Mouse (Mus musculus) intestine, embryonic 15.5 days (tissue): Measurements from ENCODE around the gene Agap1. TPM values are rescaled to one million over a fixed set of nuclear protein-coding genes. Genes with fewer than 3 reads are reported as not detected.

Experiments
- ATAC-seq: fragments of 200-750 bp; cut with Nextera tagmentation; 2 replicates; pipeline ENCODE4 v1.8.0; 2017; ENCODE audit warnings: moderate TSS enrichment, moderate library complexity
- H3K27ac ChIP-seq: fragments of 300-500 bp; sonication (generic); 2 replicates; pipeline ENCODE4 v1.5.1; 2015; ENCODE audit warnings: mild to moderate bottlenecking, inconsistent platforms
- H3K27me3 ChIP-seq: fragments of 300-500 bp; sonication (generic); replicated peaks from 2 replicates; pipeline ENCODE4 v1.6.1; 2015; ENCODE audit warnings: inconsistent platforms
- H3K36me3 ChIP-seq: fragments of 300-500 bp; sonication (generic); 2 replicates; pipeline ENCODE4 v1.6.1; 2015; ENCODE audit warnings: inconsistent platforms
- H3K4me1 ChIP-seq: fragments of 300-500 bp; sonication (generic); replicated peaks from 2 replicates; pipeline ENCODE4 v1.6.1; 2015; ENCODE audit warnings: inconsistent platforms
- H3K4me2 ChIP-seq: fragments of 300-500 bp; sonication (generic); replicated peaks from 2 replicates; pipeline ENCODE4 v1.6.1; 2015; ENCODE audit warnings: mild to moderate bottlenecking, inconsistent platforms
- H3K4me3 ChIP-seq: fragments of 300-500 bp; sonication (generic); replicated peaks from 2 replicates; pipeline ENCODE4 v1.5.1; 2015; ENCODE audit warnings: inconsistent platforms
- H3K9ac ChIP-seq: fragments of 300-500 bp; sonication (generic); 2 replicates; pipeline ENCODE4 v1.6.1; 2015; ENCODE audit warnings: inconsistent platforms
- H3K9me3 ChIP-seq: fragments of 300-500 bp; sonication (generic); 2 replicates; pipeline ENCODE4 v1.6.1; 2016; ENCODE audit warnings: inconsistent platforms
- WGBS: fragments of 180-500 bp; shearing (Covaris S2); methylation state at CpG from one replicate; pipeline ENCODE4 v1.1.7; 2015; 5-methylcytosine and 5-hydroxymethylcytosine counted together
- polyA plus RNA-seq: library from polyadenylated mRNA; unstranded; fragments of >200 nt; fragmentation: Nextera tagmentation; extraction: Ambion mirVana; gene quantifications from 2 replicates; pipeline ENCODE4 v1.2.1, GENCODE M21; 2015

Gene Agap1
- polyA plus RNA-seq, 1 experiment from 2014 or later: 9.4 TPM

DNA sequence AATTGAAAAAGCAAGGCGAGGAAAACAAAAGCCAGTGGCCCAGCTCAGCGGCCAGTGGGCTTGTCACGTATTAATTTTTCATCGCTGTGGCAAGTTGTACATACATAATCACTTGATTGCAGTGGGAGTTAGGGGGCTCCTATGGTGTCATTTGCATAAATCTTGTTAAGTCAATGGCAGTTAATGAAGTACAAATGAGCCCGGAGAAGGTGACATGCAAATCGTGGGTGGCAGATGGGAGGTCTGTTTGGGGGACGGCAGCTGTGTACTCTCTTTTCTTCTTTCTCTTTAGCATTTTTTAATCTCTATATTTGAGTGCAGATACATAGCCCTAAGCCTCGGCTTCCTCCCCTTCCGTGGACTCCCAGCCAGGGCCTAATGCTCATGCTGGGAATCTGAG, 220.1 kb downstream of the Agap1 start:
- ATAC-seq: no peak
- 91% methylated on average over 9 of the region's 9 CpGs for WGBS
- no peak overlapping the region for H3K9ac ChIP-seq
- no peaks in the 10 kb centered on the region for H3K27me3 ChIP-seq
- H3K36me3 ChIP-seq: peaks cover 13% of the 10 kb centered on the region
- H3K4me2 ChIP-seq: no peak overlapping the region
- no peak overlapping the region for H3K4me3 ChIP-seq
- H3K27ac ChIP-seq: no peak overlapping the region
- H3K4me1 ChIP-seq: no peaks in the 10 kb centered on the region
- no peaks in the 10 kb centered on the region for H3K9me3 ChIP-seq

DNA sequence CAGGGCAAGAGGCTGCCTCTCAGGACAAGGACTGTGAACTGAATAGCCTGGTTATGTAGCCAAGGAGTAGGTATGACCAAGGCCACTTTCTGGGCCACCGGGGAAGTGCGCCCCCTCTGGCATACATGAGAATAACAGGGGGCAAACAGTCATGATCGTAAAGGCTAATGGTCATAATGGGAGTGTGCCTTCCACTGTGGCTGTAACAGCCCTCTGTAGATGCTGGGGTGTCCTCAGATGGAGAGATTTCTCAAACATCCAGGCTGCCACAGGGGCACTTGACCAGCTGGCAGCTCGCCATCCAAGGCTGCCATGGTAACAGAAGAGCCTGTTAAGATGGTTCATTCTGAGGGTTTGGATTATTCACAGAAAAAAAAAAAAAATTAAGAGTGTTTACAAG, 221.8 kb downstream of the Agap1 start:
- Histone ChIP-seq H3K9me3 (no peaks in the 10 kb centered on the region), H3K27ac (no peak overlapping the region), H3K9ac (no peak overlapping the region), H3K4me3 (no peak overlapping the region), H3K27me3 (no peaks in the 10 kb centered on the region), H3K4me2 (no peak overlapping the region), H3K36me3 (peaks cover 8% of the 10 kb centered on the region), H3K4me1 (no peaks in the 10 kb centered on the region)
- 63% methylated on average over 4 of the region's 4 CpGs for WGBS
- no peak for ATAC-seq

DNA sequence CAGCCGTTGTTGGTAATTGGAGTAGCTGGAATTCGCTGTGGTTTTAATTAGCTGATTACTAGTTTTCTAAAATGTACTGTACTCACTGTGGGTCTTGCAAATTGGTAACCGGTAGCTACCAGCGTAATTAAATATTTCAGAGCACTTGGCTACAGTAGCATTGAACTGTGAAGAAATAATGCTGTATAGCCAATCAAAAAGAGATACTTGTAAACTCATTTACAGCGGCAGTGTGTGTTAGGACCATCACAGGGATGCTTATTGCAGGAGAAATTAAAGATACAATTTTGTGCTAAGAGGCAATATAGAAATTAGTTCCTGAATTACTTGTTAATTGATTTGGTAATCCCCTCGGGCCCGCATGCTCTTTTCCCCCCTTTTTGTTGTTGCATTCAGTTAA, 226.1 kb downstream of the Agap1 start:
- no peak overlapping the region for H3K4me2 ChIP-seq
- no peaks in the 10 kb centered on the region for H3K9me3 ChIP-seq
- ATAC-seq: no peak
- no peak overlapping the region for H3K27ac ChIP-seq
- H3K4me3 ChIP-seq: no peak overlapping the region
- peaks cover 5% of the 10 kb centered on the region; the same call in 1 of the 2 replicates for H3K36me3 ChIP-seq
- no peak overlapping the region for H3K9ac ChIP-seq
- H3K27me3 ChIP-seq: no peaks in the 10 kb centered on the region
- H3K4me1 ChIP-seq: no peaks in the 10 kb centered on the region
- 92% methylated on average over 7 of the region's 7 CpGs for WGBS

DNA sequence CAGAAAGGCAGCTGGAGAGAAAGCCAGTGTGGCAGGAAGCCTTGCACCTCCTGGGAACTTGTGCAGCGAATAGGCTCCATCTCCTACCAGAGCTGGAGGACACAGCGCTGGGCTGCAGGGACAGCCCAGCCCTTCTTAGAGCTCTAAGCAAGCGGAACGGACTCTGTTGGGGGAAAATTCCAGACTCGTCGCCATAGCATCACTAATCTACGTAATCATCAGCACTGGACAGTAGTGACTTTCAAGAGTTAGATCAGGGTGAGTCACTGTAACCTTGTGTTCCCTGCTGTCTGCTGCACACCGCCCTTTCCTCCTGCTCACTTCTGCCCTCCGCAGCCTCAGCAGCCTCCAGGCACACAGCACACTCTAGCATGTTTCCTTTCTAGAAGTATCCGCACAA, 234.3 kb downstream of the Agap1 start:
- Histone ChIP-seq H3K9me3 (no peaks in the 10 kb centered on the region), H3K4me2 (no peak overlapping the region), H3K36me3 (0 out of 2 replicates have a peak, but pooled peaks cover 5% of the 10 kb centered on the region), H3K9ac (no peak overlapping the region), H3K4me3 (no peak overlapping the region), H3K4me1 (no peaks in the 10 kb centered on the region), H3K27me3 (no peaks in the 10 kb centered on the region), H3K27ac (no peak overlapping the region)
- no peak for ATAC-seq
- WGBS: 79% methylated on average over 10 of the region's 10 CpGs

DNA sequence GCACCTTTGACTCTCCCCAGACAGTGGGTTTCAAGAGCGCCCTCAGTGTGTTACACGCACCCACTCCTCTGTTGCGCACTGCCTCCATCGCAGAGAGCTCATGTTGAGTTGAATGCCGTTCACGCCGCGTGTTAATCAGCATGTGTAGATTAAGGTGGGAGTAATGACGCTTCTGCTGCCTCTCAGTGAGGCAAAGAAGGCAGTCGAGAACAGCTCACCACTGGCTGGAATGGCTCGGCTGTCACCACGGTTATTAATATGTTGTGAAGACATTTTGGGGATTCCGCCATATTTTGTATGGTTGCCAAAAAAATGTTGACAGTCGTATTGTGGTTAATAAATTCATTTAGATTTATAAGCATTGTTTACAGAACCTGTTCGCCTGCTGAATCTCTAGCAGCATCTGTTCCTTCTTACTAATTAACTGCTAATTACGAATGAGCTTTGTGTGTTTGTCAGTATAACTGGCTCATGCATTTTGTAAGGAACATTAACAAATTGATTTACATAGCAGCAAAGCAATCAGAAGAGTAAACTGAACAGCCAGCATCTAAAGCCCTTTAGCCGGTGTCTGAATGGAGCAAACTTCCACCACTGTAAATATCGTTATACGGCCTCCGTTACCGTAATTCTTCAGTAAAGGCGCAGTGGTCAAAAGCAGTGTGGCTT, 235.1 kb downstream of the Agap1 start:
- Histone ChIP-seq H3K4me3 (no peak overlapping the region), H3K4me1 (no peaks in the 10 kb centered on the region), H3K36me3 (0 out of 2 replicates have a peak, but pooled peaks cover 3% of the 10 kb centered on the region), H3K4me2 (no peak overlapping the region), H3K9me3 (no peaks in the 10 kb centered on the region), H3K27me3 (no peaks in the 10 kb centered on the region), H3K9ac (no peak overlapping the region), H3K27ac (no peak overlapping the region)
- ATAC-seq: no peak
- 83% methylated on average over 22 of the region's 22 CpGs for WGBS

DNA sequence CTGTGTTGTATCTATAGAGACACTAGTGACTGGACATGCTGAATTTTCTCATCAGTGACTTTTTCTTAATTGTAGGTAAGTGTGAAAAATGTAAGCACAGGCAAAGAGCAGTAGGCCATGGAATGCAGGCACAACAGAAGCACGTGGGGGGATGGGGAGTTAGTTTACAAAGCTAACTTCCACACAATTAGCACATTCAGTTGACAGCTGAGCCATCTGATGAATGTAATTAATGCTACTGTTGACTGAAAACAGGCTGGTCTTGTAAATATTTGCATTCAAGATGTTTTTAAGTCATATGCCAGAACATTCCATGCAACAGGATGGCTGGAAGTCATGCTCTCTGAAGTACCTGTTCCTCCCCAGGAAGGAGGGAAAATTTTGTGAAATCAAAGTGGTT, 236.5 kb downstream of the Agap1 start:
- Histone ChIP-seq H3K9ac (no peak overlapping the region), H3K27me3 (no peaks in the 10 kb centered on the region), H3K4me2 (no peak overlapping the region), H3K36me3 (no peaks in the 10 kb centered on the region), H3K27ac (no peak overlapping the region), H3K9me3 (no peaks in the 10 kb centered on the region), H3K4me1 (no peaks in the 10 kb centered on the region), H3K4me3 (no peak overlapping the region)
- 32% methylated on average over 1 of the region's 1 CpGs for WGBS
- ATAC-seq: no peak

DNA sequence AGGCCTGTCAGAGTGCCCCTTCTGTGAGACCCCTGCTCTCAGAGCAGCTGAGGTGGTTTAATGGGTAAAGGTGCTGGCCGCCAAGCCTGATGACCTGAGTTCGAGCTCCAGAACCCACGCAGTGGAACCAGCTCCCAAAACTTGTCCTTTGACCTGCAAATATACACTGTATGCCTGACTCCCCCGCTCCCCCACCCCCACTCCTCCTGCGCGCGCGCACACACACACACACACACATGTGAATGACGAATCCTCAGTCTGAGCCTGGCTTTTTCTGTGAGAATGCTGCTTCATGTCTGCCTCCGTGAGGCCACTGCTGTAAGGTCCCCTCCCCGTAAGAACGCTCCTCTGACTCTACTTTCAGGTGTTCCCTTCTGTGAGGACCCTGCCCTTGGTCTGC, 237.8 kb downstream of the Agap1 start:
- Histone ChIP-seq H3K4me1 (no peaks in the 10 kb centered on the region), H3K4me2 (no peak overlapping the region), H3K27ac (no peak overlapping the region), H3K9me3 (no peaks in the 10 kb centered on the region), H3K27me3 (no peaks in the 10 kb centered on the region), H3K4me3 (no peak overlapping the region), H3K36me3 (no peaks in the 10 kb centered on the region), H3K9ac (no peak overlapping the region)
- ATAC-seq: no peak
- 86% methylated on average over 12 of the region's 12 CpGs for WGBS

DNA sequence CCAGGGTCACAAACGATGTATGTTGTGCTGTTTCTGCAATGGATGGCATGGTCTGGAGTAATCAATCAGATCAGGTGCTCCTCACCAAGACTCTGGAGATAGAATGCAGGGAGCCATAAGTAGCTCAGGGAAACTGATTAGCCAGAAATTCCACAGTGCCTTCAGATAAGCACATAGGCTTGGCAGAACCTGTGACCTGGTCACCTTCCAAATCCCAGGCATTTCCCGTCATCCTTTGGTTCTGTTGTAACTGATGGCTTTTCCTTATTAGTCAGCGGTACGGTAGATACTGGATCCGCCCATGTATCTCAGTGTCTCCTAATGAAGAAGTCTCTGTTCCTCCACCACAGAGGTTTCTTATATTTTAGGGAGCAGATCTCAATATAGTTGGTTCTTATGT, 240.3 kb downstream of the Agap1 start:
- H3K4me2 ChIP-seq: no peak overlapping the region
- no peak overlapping the region for H3K27ac ChIP-seq
- ATAC-seq: no peak
- WGBS: 86% methylated on average over 5 of the region's 5 CpGs
- no peaks in the 10 kb centered on the region for H3K9me3 ChIP-seq
- no peak overlapping the region for H3K4me3 ChIP-seq
- H3K27me3 ChIP-seq: no peaks in the 10 kb centered on the region
- H3K4me1 ChIP-seq: no peaks in the 10 kb centered on the region
- H3K9ac ChIP-seq: no peak overlapping the region
- H3K36me3 ChIP-seq: no peaks in the 10 kb centered on the region

DNA sequence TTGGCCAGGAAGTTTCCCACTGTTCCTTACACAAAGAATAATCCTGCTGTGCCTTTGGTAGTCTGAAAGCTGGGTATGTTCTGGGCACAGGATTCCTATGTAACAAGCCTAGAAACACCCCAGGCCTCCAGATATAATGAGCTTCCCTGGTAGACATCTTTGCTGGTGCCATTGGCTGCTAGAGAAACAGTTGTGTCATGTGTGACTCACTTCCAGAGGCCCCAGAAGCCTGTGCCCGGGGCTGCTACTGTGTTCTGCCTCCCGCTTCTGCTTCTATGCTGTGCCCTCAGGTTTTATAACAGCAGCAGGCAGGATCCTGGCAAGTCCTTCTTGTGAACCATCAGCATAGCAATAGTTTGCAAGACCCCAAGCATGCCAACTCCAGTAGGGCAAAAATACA, 242.6 kb downstream of the Agap1 start:
- Histone ChIP-seq H3K4me1 (no peaks in the 10 kb centered on the region), H3K9me3 (no peaks in the 10 kb centered on the region), H3K36me3 (no peaks in the 10 kb centered on the region), H3K27me3 (no peaks in the 10 kb centered on the region), H3K4me2 (no peak overlapping the region), H3K4me3 (no peak overlapping the region), H3K27ac (no peak overlapping the region), H3K9ac (no peak overlapping the region)
- WGBS: 88% methylated on average over 2 of the region's 2 CpGs
- ATAC-seq: no peak

DNA sequence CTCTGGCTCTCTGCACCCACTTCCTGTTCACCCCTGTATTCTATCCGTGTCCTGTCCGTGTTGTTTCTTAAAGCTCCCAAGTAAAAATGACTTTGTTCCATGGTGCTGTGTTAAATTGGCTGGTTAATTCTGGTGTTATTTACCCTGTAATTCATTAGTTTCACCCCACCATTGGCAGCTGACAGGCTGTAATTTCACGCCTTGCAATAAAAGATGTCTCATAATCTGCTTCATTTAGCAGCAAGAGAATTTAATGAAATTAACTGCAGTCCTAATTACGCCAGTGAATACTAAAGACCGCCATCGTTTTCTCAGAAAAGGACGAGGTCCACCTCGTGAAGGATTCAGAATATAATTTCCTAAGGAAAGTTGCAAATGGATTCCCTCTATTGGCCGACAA, 245.6 kb downstream of the Agap1 start:
- no peak overlapping the region for H3K4me2 ChIP-seq
- H3K36me3 ChIP-seq: no peaks in the 10 kb centered on the region
- no peak overlapping the region for H3K27ac ChIP-seq
- H3K9ac ChIP-seq: no peak overlapping the region
- no peak overlapping the region for H3K4me3 ChIP-seq
- no peaks in the 10 kb centered on the region for H3K4me1 ChIP-seq
- no peak for ATAC-seq
- 88% methylated on average over 9 of the region's 9 CpGs for WGBS
- H3K9me3 ChIP-seq: no peaks in the 10 kb centered on the region
- no peaks in the 10 kb centered on the region for H3K27me3 ChIP-seq

DNA sequence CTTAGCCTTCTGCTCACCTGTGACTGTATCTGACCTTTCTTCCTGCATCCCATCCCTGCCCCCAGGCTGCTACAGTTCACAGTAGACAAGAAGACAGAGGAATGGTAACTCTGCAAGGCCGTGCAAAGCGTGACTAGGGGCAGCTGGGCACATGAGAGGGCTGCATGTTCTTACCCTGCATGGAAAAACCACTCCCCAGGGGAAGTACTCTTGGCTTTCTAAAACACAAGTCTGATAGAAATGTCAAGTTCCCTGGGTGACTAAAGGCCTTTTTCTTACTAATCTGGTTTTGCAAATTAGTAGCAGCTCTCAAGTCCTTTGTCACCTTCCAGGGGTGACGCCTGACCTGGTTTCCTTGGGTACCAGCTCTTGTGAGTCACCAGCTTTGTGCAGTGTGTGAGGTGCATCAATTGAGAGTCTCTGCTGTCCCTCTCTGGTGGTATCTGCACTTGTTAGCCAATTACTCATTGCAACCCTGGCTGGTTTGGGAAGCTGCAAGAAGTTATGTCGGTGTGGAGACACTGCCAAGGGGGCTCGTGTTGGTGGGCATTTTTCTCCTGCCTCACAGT, 246.6 kb downstream of the Agap1 start:
- ATAC-seq: no peak
- H3K4me2 ChIP-seq: no peak overlapping the region
- no peak overlapping the region for H3K9ac ChIP-seq
- H3K27ac ChIP-seq: no peak overlapping the region
- H3K9me3 ChIP-seq: no peaks in the 10 kb centered on the region
- no peaks in the 10 kb centered on the region for H3K36me3 ChIP-seq
- WGBS: 87% methylated on average over 5 of the region's 5 CpGs
- H3K4me1 ChIP-seq: no peaks in the 10 kb centered on the region
- H3K27me3 ChIP-seq: no peaks in the 10 kb centered on the region
- no peak overlapping the region for H3K4me3 ChIP-seq

DNA sequence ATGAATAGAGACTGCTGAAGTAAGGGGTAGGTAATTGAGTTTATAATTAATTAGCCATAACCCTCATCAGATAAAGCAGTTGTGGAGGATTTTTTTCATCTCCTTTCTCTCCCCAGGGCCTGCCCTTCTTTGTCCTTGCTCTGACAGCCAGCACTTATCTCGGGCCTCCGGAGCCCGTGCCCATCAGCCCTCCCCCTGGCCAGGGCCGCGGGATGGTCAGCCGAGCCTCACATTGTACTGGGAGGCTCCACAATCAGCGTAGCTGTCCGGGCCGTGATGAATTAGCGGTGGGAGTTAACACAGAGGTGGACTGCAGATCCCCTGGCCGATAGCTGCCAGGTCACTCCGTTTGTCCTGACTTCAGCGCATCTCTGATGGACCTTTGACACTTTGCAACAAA, 248.7 kb downstream of the Agap1 start:
- Histone ChIP-seq H3K4me1 (no peaks in the 10 kb centered on the region), H3K4me3 (no peak overlapping the region), H3K4me2 (no peak overlapping the region), H3K27me3 (no peaks in the 10 kb centered on the region), H3K9ac (no peak overlapping the region), H3K27ac (no peak overlapping the region), H3K36me3 (no peaks in the 10 kb centered on the region), H3K9me3 (no peaks in the 10 kb centered on the region)
- 20% methylated on average over 13 of the region's 13 CpGs for WGBS
- ATAC-seq: no peak

DNA sequence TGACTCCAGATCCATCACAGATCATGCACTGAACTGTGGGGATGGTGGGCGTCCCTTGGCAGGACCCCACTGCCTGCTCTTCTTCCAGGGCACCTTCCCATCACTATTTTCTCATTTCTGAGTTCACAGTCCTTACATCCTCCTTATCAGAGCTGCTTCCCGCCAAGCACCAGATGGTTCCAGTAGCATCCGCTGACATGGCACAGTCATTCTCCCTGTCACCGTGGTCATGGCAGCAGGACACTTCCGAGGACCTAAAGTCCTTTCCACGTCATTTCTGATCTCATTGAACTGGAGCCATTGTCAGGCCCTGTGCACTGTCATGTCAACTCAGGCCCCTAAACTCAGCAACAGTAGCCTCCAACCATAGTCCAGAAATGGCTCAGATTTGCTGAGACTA, 251.1 kb downstream of the Agap1 start:
- ATAC-seq: no peak

More for the DNA sequence above, 251.1 kb downstream of the Agap1 start:
- no peak overlapping the region for H3K9ac ChIP-seq
- H3K4me2 ChIP-seq: no peak overlapping the region
- no peak overlapping the region for H3K4me3 ChIP-seq
- no peak overlapping the region for H3K27ac ChIP-seq
- no peaks in the 10 kb centered on the region for H3K27me3 ChIP-seq
- 90% methylated on average over 6 of the region's 6 CpGs for WGBS
- no peaks in the 10 kb centered on the region for H3K36me3 ChIP-seq
- no peaks in the 10 kb centered on the region for H3K4me1 ChIP-seq
- H3K9me3 ChIP-seq: no peaks in the 10 kb centered on the region
